Mouse (Mus musculus) right cerebral cortex, adult 2 months (tissue): ENCODE data around the gene Nfu1.

Experiments
- DNase-seq, 2 experiments: peaks; one replicate each; pipeline ENCODE4 v3.0.0; 2021 to 2022; ENCODE audit warnings: low spot score in 2 of 2

Gene Nfu1

GRCm38 (mm10) chr6:87008887-87009286 lies at the start of gene Nfu1:
Gene Nfu1 (plus strand): TSS chr6:87009236.
- DNase-seq, result no peak

GRCm38 (mm10) chr6:86963987-86964685 lies 44.9 kb upstream of the Nfu1 start:
- no peak for DNase-seq

- no peak for DNase-seq
These were observed 41.9 kb upstream of the Nfu1 start for GRCm38 (mm10) chr6:86967166-86967565.

- DNase-seq, result peak in 1 of 2 experiments; percentile 27
These were observed 35.1 kb upstream of the Nfu1 start for GRCm38 (mm10) chr6:86973956-86974355.

GRCm38 (mm10) chr6:86978156-86978908 lies 30.7 kb upstream of the Nfu1 start:
- DNase-seq, result no peak

- no peak for DNase-seq
These were observed 30.1 kb upstream of the Nfu1 start for GRCm38 (mm10) chr6:86978909-86979265.

GRCm38 (mm10) chr6:86981206-86981605 lies 27.8 kb upstream of the Nfu1 start:
- DNase-seq, result no peak

GRCm38 (mm10) chr6:86985314-86986106 lies 23.5 kb upstream of the Nfu1 start:
- DNase-seq, result no peak

- no peak for DNase-seq
These were observed 19.5 kb upstream of the Nfu1 start for GRCm38 (mm10) chr6:86989576-86989975.

GRCm38 (mm10) chr6:86991041-86991440 lies 18.0 kb upstream of the Nfu1 start:
- DNase-seq, result no peak

- DNase-seq, result no peak
These were observed 16.7 kb upstream of the Nfu1 start for GRCm38 (mm10) chr6:86992349-86992748.

GRCm38 (mm10) chr6:86994254-86994653 lies 14.8 kb upstream of the Nfu1 start:
- no peak for DNase-seq

- peak; percentile 46 to 65 for DNase-seq
These were observed 12.3 kb upstream of the Nfu1 start for GRCm38 (mm10) chr6:86996629-86997307.

- DNase-seq, result no peak
These were observed 11.7 kb upstream of the Nfu1 start for GRCm38 (mm10) chr6:86997360-86997759.

GRCm38 (mm10) chr6:87001995-87002394 lies 7.0 kb upstream of the Nfu1 start:
- DNase-seq, result no peak

- peak; percentile 89 to 92 for DNase-seq
These were observed 6.4 kb upstream of the Nfu1 start for GRCm38 (mm10) chr6:87002521-87003055.

- no peak for DNase-seq
These were observed 4.9 kb upstream of the Nfu1 start for GRCm38 (mm10) chr6:87004099-87004498.

- no peak for DNase-seq
These were observed 3.5 kb upstream of the Nfu1 start for GRCm38 (mm10) chr6:87005577-87005976.

GRCm38 (mm10) chr6:87009692-87010328 lies 774 bp downstream of the Nfu1 start:
- DNase-seq, result peak; percentile 94 to 95

GRCm38 (mm10) chr6:87016916-87017315 lies 7.9 kb downstream of the Nfu1 start:
- DNase-seq, result peak in 1 of 2 experiments; percentile 45

GRCm38 (mm10) chr6:87018874-87019273 lies 9.8 kb downstream of the Nfu1 start:
- no peak for DNase-seq
